Mouse (Mus musculus): ENCODE data around the gene Pradc1.

The Pradc1 gene

GRCm38 (mm10) chr6:85451664-85452410 is at the start of gene Pradc1:
Pradc1 (minus strand) TSS chr6:85451970.
- peak; percentile 98 to 99 for DNase-seq

GRCm38 (mm10) chr6:85500416-85500815 is 48.6 kb upstream of the Pradc1 start:
- DNase-seq: no peak

GRCm38 (mm10) chr6:85498147-85498546 is 46.4 kb upstream of the Pradc1 start:
- peak; percentile 49 to 65 for DNase-seq

- no peak for DNase-seq
Measured at GRCm38 (mm10) chr6:85496976-85497375, 45.2 kb upstream of the Pradc1 start.

GRCm38 (mm10) chr6:85491606-85492005 is 39.8 kb upstream of the Pradc1 start:
- no peak for DNase-seq

- no peak for DNase-seq
Measured at GRCm38 (mm10) chr6:85490252-85490651, 38.5 kb upstream of the Pradc1 start.

GRCm38 (mm10) chr6:85489717-85490116 is 37.9 kb upstream of the Pradc1 start:
- no peak for DNase-seq

GRCm38 (mm10) chr6:85488510-85488909 is 36.7 kb upstream of the Pradc1 start:
- DNase-seq: no peak

- no peak for DNase-seq
Measured at GRCm38 (mm10) chr6:85485738-85486137, 34.0 kb upstream of the Pradc1 start.

GRCm38 (mm10) chr6:85483843-85484721 is 32.3 kb upstream of the Pradc1 start:
- DNase-seq: peak; percentile 14 to 32

GRCm38 (mm10) chr6:85480685-85481084 is 28.9 kb upstream of the Pradc1 start:
- DNase-seq: peak; percentile 66 to 74

- DNase-seq: no peak
Measured at GRCm38 (mm10) chr6:85479979-85480378, 28.2 kb upstream of the Pradc1 start.

GRCm38 (mm10) chr6:85478416-85478815 is 26.6 kb upstream of the Pradc1 start:
- DNase-seq: no peak

GRCm38 (mm10) chr6:85477366-85477917 is 25.7 kb upstream of the Pradc1 start:
- DNase-seq: peak; percentile 60 to 67

GRCm38 (mm10) chr6:85475581-85475980 is 23.8 kb upstream of the Pradc1 start:
- DNase-seq: no peak

- DNase-seq: no peak
Measured at GRCm38 (mm10) chr6:85472542-85472941, 20.8 kb upstream of the Pradc1 start.

GRCm38 (mm10) chr6:85471962-85472361 is 20.2 kb upstream of the Pradc1 start:
- peak in 1 of 2 experiments; percentile 31 for DNase-seq

GRCm38 (mm10) chr6:85469660-85470430 is 18.1 kb upstream of the Pradc1 start:
- DNase-seq: no peak

GRCm38 (mm10) chr6:85465381-85465780 is 13.6 kb upstream of the Pradc1 start:
- no peak for DNase-seq

GRCm38 (mm10) chr6:85459621-85460020 is 7.9 kb upstream of the Pradc1 start:
- DNase-seq: no peak

GRCm38 (mm10) chr6:85452816-85453215 is 1.0 kb upstream of the Pradc1 start:
- peak in 1 of 2 experiments; percentile 24 for DNase-seq

GRCm38 (mm10) chr6:85452411-85452665 is 568 bp upstream of the Pradc1 start:
- no peak for DNase-seq
